Mouse (Mus musculus): ENCODE results near the gene Nfib. TPM values are rescaled to one million over a fixed set of nuclear protein-coding genes. Genes with fewer than 3 reads are reported as not detected.

Gene Nfib
- polyA plus RNA-seq, 1 experiment = 7.7 TPM

DNA sequence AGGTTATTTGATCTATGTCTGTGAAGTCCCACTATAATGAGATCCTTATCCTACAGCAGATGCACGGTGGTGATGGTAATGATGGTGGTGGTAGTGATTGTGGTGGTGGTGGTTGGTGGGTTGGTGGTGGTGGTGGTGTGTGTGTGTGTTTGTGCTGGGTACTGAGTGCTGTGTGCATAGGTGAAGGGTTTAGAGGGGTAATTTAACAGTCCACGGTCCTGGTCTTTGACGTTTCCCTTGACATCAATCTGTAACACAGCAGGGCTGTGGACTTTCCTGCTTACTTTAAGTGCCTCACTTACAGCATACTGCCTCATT lies 13.6 kb downstream of the Nfib start:
- Histone ChIP-seq H3K79me2 (ENCODE audit: control insufficient read depth, insufficient read depth) (no peaks in the 10 kb centered on the region), H3ac (ENCODE audit: control insufficient read depth, insufficient read length) (no peak overlapping the region), H3K4me3 (no peak overlapping the region), H3K4me2 (ENCODE audit: low read depth) (peak overlapping the region; percentile 51), H3K36me3 (ENCODE audit: control insufficient read depth, insufficient read depth) (no peaks in the 10 kb centered on the region), H3K27me3 (ENCODE audit: control insufficient read depth, insufficient read depth, insufficient read length) (no peaks in the 10 kb centered on the region)
- TF ChIP-seq TCF3 (IDR thresholded peaks at IDR 0.05; ENCODE audit: insufficient read length, low read depth) (no peak), USF1 (IDR thresholded peaks at IDR 0.05; ENCODE audit: low read depth) (no peak), MAX (IDR thresholded peaks at IDR 0.05; ENCODE audit: low read depth) (no peak), POLR2AphosphoS2 (IDR thresholded peaks at IDR 0.05; ENCODE audit: insufficient read length, low read depth) (no peak), E2F4 (IDR thresholded peaks at IDR 0.05; ENCODE audit: insufficient read depth) (no peak), TCF12 (IDR thresholded peaks at IDR 0.05; ENCODE audit: insufficient read depth, poor library complexity, severe bottlenecking) (no peak), MYOD1 (IDR thresholded peaks at IDR 0.05; ENCODE audit: control insufficient read depth in 1 of 3, insufficient read length in 2 of 3, low read depth in 2 of 3) (no peak), MYOG (IDR thresholded peaks at IDR 0.05; ENCODE audit: control insufficient read depth in 1 of 3, insufficient read depth in 1 of 3, insufficient read length in 2 of 3, low read depth in 2 of 3) (no peak), SRF (IDR thresholded peaks at IDR 0.05; ENCODE audit: control insufficient read depth, insufficient read length, low read depth) (no peak), CEBPB (IDR thresholded peaks at IDR 0.05; ENCODE audit: insufficient read depth, poor library complexity, severe bottlenecking) (no peak), POLR2A (IDR thresholded peaks at IDR 0.05; ENCODE audit: insufficient read length, low read depth) (no peak), REST (IDR thresholded peaks at IDR 0.05; ENCODE audit: insufficient read depth, insufficient read length) (no peak)

- H3K4me2 ChIP-seq (ENCODE audit: low read depth) = peak overlapping the region; percentile 55
- H3K27me3 ChIP-seq (ENCODE audit: control insufficient read depth, insufficient read depth, insufficient read length) = no peaks in the 10 kb centered on the region
- TF ChIP-seq CEBPB (IDR thresholded peaks at IDR 0.05; ENCODE audit: insufficient read depth, poor library complexity, severe bottlenecking) = no peak
- TF ChIP-seq MYOD1 (IDR thresholded peaks at IDR 0.05; ENCODE audit: control insufficient read depth in 1 of 3, insufficient read length in 2 of 3, low read depth in 2 of 3) = peak in 1 of 3 experiments; percentile 35
- no peaks in the 10 kb centered on the region for H3K79me2 ChIP-seq (ENCODE audit: control insufficient read depth, insufficient read depth)
- H3K4me3 ChIP-seq = no peak overlapping the region
- H3ac ChIP-seq (ENCODE audit: control insufficient read depth, insufficient read length) = no peak overlapping the region
- H3K36me3 ChIP-seq (ENCODE audit: control insufficient read depth, insufficient read depth) = no peaks in the 10 kb centered on the region
These were observed 14.2 kb downstream of the Nfib start for GRCm38 (mm10) chr4:82691126-82692008.

GRCm38 (mm10) chr4:82690267-82690666 lies 15.3 kb downstream of the Nfib start:
- H3K79me2 ChIP-seq (ENCODE audit: control insufficient read depth, insufficient read depth) = no peaks in the 10 kb centered on the region
- H3ac ChIP-seq (ENCODE audit: control insufficient read depth, insufficient read length) = no peak overlapping the region
- TF ChIP-seq CEBPB (IDR thresholded peaks at IDR 0.05; ENCODE audit: insufficient read depth, poor library complexity, severe bottlenecking) (no peak), MYOD1 (IDR thresholded peaks at IDR 0.05; ENCODE audit: control insufficient read depth in 1 of 3, insufficient read length in 2 of 3, low read depth in 2 of 3) (peak; percentile 97 to 100 (median 98)), MAX (IDR thresholded peaks at IDR 0.05; ENCODE audit: low read depth) (no peak), TCF12 (IDR thresholded peaks at IDR 0.05; ENCODE audit: insufficient read depth, poor library complexity, severe bottlenecking) (peak; percentile 83), POLR2A (IDR thresholded peaks at IDR 0.05; ENCODE audit: insufficient read length, low read depth) (no peak), POLR2AphosphoS2 (IDR thresholded peaks at IDR 0.05; ENCODE audit: insufficient read length, low read depth) (no peak), E2F4 (IDR thresholded peaks at IDR 0.05; ENCODE audit: insufficient read depth) (no peak), REST (IDR thresholded peaks at IDR 0.05; ENCODE audit: insufficient read depth, insufficient read length) (no peak), MYOG (IDR thresholded peaks at IDR 0.05; ENCODE audit: control insufficient read depth in 1 of 3, insufficient read depth in 1 of 3, insufficient read length in 2 of 3, low read depth in 2 of 3) (peak; percentile 68 to 92 (median 83)), TCF3 (IDR thresholded peaks at IDR 0.05; ENCODE audit: insufficient read length, low read depth) (peak; percentile 73), SRF (IDR thresholded peaks at IDR 0.05; ENCODE audit: control insufficient read depth, insufficient read length, low read depth) (no peak), USF1 (IDR thresholded peaks at IDR 0.05; ENCODE audit: low read depth) (no peak)
- H3K36me3 ChIP-seq (ENCODE audit: control insufficient read depth, insufficient read depth) = no peaks in the 10 kb centered on the region
- no peaks in the 10 kb centered on the region for H3K27me3 ChIP-seq (ENCODE audit: control insufficient read depth, insufficient read depth, insufficient read length)
- no peak overlapping the region for H3K4me3 ChIP-seq
- peak overlapping the region; percentile 55 for H3K4me2 ChIP-seq (ENCODE audit: low read depth)

GRCm38 (mm10) chr4:82686037-82686436 lies 19.5 kb downstream of the Nfib start:
- H3K4me3 ChIP-seq = no peak overlapping the region
- no peak overlapping the region for H3ac ChIP-seq (ENCODE audit: control insufficient read depth, insufficient read length)
- no peaks in the 10 kb centered on the region for H3K36me3 ChIP-seq (ENCODE audit: control insufficient read depth, insufficient read depth)
- TF ChIP-seq REST (IDR thresholded peaks at IDR 0.05; ENCODE audit: insufficient read depth, insufficient read length) (no peak), POLR2AphosphoS2 (IDR thresholded peaks at IDR 0.05; ENCODE audit: insufficient read length, low read depth) (no peak), CEBPB (IDR thresholded peaks at IDR 0.05; ENCODE audit: insufficient read depth, poor library complexity, severe bottlenecking) (no peak), USF1 (IDR thresholded peaks at IDR 0.05; ENCODE audit: low read depth) (no peak), MYOD1 (IDR thresholded peaks at IDR 0.05; ENCODE audit: control insufficient read depth in 1 of 3, insufficient read length in 2 of 3, low read depth in 2 of 3) (no peak), MAX (IDR thresholded peaks at IDR 0.05; ENCODE audit: low read depth) (no peak), TCF3 (IDR thresholded peaks at IDR 0.05; ENCODE audit: insufficient read length, low read depth) (no peak), E2F4 (IDR thresholded peaks at IDR 0.05; ENCODE audit: insufficient read depth) (no peak), MYOG (IDR thresholded peaks at IDR 0.05; ENCODE audit: control insufficient read depth in 1 of 3, insufficient read depth in 1 of 3, insufficient read length in 2 of 3, low read depth in 2 of 3) (no peak), SRF (IDR thresholded peaks at IDR 0.05; ENCODE audit: control insufficient read depth, insufficient read length, low read depth) (no peak), POLR2A (IDR thresholded peaks at IDR 0.05; ENCODE audit: insufficient read length, low read depth) (no peak)
- H3K79me2 ChIP-seq (ENCODE audit: control insufficient read depth, insufficient read depth) = no peaks in the 10 kb centered on the region
- no peaks in the 10 kb centered on the region for H3K27me3 ChIP-seq (ENCODE audit: control insufficient read depth, insufficient read depth, insufficient read length)
- H3K4me2 ChIP-seq (ENCODE audit: low read depth) = no peak overlapping the region

Data from myocyte (in vitro differentiated cells).